Mouse (Mus musculus): ENCODE measurements around the gene Tead3.
"Not testable (repeated sequence)": the region's sequence is repeated elsewhere in the genome, so short reads cannot be mapped to it uniquely, and the experiment has no call there.

Gene Tead3

GRCm38 (mm10) chr17:28358576-28359261 lies 8.1 kb upstream of the Tead3 start:
- DNase-seq: not testable (repeated sequence)

GRCm38 (mm10) chr17:28355871-28356270 lies 5.3 kb upstream of the Tead3 start:
- DNase-seq: no peak

GRCm38 (mm10) chr17:28352018-28352417 lies 1.4 kb upstream of the Tead3 start:
- DNase-seq: no peak

GRCm38 (mm10) chr17:28351353-28351890 lies 805 bp upstream of the Tead3 start:
- no peak for DNase-seq

GRCm38 (mm10) chr17:28349901-28350465 lies 634 bp downstream of the Tead3 start:
- DNase-seq: no peak

- no peak for DNase-seq
These were observed 1.2 kb downstream of the Tead3 start for GRCm38 (mm10) chr17:28349264-28349880.

GRCm38 (mm10) chr17:28348211-28348610 lies 2.4 kb downstream of the Tead3 start:
- no peak for DNase-seq

- DNase-seq: no peak
These were observed 3.3 kb downstream of the Tead3 start for GRCm38 (mm10) chr17:28347327-28347726.

GRCm38 (mm10) chr17:28345882-28346281 lies 4.7 kb downstream of the Tead3 start:
- DNase-seq: no peak

GRCm38 (mm10) chr17:28345271-28345721 lies 5.3 kb downstream of the Tead3 start:
- no peak for DNase-seq

GRCm38 (mm10) chr17:28344670-28345069 lies 5.9 kb downstream of the Tead3 start:
- DNase-seq: no peak

GRCm38 (mm10) chr17:28344050-28344607 lies 6.5 kb downstream of the Tead3 start:
- no peak for DNase-seq

- DNase-seq: peak; percentile 34 to 39
These were observed 9.5 kb downstream of the Tead3 start for GRCm38 (mm10) chr17:28341091-28341490.

GRCm38 (mm10) chr17:28340578-28340977 lies 10.0 kb downstream of the Tead3 start:
- DNase-seq: no peak

GRCm38 (mm10) chr17:28337547-28337946 lies 13.1 kb downstream of the Tead3 start:
- DNase-seq: no peak

GRCm38 (mm10) chr17:28335267-28335666 lies 15.3 kb downstream of the Tead3 start:
- DNase-seq: no peak

- no peak for DNase-seq
These were observed 17.6 kb downstream of the Tead3 start for GRCm38 (mm10) chr17:28332915-28333546.

GRCm38 (mm10) chr17:28332113-28332914 lies 18.3 kb downstream of the Tead3 start:
- DNase-seq: no peak

GRCm38 (mm10) chr17:28331241-28332112 lies 19.1 kb downstream of the Tead3 start:
- DNase-seq: no peak

- not testable (repeated sequence) for DNase-seq
These were observed 20.0 kb downstream of the Tead3 start for GRCm38 (mm10) chr17:28330590-28330989.

GRCm38 (mm10) chr17:28330232-28330546 lies 20.4 kb downstream of the Tead3 start:
- no peak for DNase-seq
